Mouse (Mus musculus): ENCODE results near the gene Lmod1. TPM values are rescaled to one million over a fixed set of nuclear protein-coding genes. Genes with fewer than 3 reads are reported as not detected.

Gene Lmod1
- not detected for polyA plus RNA-seq (2017; shearing (Covaris generic))

DNA sequence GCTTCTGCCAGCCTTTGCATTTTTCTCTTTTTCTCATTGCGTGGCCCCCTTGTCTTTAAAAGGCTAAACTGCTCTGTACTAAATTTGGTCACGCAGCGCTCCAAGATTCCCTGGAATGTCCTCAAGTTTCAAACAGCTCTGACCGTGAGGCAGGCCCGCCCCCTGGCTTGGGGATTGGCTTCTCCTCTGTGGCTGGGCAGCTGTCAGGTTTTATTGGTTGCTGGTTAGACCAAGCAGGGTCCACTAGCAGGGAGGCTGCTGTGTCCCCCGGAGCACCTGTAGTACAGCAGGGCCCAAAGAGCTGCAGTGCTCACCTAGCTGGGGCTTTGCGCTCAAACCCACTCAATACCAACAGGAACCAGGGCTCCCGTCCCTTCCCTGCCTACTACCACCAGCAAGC, at the start of gene Lmod1:
TSS of gene Lmod1 (plus strand) at position 237 of the 400 bp plus-strand sequence.

DNA sequence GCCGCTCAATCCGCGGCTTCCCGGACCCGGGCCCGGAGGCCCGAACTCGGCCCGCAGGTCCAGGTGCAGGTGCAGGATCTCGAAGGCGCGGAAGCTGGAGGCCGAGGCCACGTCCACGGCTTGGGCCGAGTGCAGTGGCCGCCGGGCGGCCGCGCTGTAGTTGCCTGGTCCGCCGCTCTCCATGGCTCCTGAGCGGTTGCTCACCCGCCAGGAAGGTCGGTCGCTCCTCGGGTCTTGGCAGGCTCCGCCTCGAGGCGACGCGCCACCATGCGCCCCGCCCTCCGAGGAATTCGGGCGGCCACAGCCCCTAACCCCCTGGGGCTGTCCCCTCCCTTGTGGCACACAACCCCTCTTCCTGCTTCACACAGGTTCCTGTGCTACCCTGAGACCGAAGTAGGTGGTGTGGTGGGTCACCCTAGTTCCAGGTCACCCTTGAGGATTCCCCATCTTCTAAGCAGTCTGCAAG, 40.7 kb upstream of the Lmod1 start, which contains the start of gene Rnpep:
TSS of gene Rnpep (minus strand) at position 259 of the 466 bp plus-strand sequence.

DNA sequence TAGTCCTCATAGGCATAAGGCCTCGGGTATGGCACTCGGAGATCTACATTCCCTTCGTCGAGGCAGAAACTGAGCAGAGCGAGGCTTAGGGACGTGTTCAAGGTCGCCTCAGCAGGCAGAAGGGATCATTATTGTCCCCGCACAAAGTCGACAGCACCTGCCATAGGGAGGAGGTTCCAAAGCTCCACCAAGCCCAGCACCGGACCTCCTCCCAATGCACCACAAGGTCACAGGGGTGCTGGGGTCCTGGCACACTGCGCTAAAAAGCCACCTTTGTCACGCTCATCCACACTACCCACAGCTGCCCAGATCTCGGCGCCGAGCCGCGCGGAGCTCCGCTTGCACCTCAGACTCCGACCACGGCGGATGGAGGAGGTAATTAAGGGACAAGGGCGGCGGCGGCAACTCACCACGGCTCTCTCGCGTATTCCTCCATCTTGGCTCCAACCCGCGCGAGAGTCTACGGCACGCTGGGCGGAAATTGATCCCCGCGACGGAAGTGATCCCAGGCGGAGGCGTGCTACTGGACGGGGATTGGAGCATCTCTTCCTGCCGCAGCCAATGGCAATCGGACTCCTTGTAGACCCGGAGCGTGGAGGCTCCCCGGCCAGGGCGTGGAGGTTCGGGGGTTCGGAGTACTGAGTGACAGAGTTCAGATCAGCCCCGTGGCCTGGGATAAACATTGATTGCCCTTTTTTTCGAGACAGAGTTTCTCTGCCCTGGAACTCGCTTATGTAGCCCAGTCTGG, 11.1 kb upstream of the Lmod1 start, which contains the start of gene Timm17a:
TSS of gene Timm17a (minus strand) at position 495 of the 748 bp plus-strand sequence.

DNA sequence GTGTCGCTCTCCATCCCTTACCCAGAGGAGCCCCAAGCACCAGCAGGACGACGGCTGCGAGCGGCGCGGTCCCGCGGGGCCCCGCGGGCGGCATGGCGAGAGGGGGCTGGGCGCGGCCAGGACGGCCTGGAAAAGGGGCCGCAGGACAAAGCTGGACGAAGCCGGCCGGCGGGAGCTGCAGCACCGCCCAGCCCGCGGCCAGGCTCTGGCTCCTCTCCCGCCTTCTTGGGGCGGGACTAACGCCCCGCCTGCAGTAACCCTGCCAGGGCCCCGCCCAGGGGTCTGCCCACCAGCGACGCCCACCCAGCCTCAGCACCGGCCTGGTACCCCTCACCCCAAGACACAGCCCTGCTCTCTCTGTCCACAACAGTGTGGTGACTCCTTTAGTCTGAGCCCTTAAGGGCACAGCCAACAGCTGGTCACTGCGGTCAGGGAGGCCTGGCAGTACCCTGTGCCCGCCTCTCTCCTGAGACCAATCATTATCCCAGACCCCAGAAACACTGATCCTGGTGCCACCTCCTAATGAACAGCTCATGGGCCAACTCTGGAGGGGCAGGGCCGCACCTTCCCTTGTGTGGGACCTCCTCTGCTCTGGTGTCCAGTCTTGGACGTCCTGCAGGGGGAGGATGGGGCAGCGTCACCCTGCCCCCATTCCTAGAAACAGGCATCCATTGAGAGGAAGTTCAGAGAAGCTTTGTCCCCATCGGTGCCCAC, 50.4 kb downstream of the Lmod1 start, which contains the start of gene Shisa4:
TSS of gene Shisa4 (minus strand) at position 370 of the 714 bp plus-strand sequence.

Other genes starting within 250 kb of the Lmod1 start
- 0.12 TPM for gene Lgr6, start 219.5 kb upstream of the Lmod1 start, polyA plus RNA-seq (2017; shearing (Covaris generic))
- 227 TPM for gene Ptpn7, start 192.1 kb upstream of the Lmod1 start, polyA plus RNA-seq (2017; shearing (Covaris generic))
- 71.2 TPM for gene Arl8a, start 178.0 kb upstream of the Lmod1 start, polyA plus RNA-seq (2017; shearing (Covaris generic))
- gene Gpr37l1, start 157.1 kb upstream of the Lmod1 start, polyA plus RNA-seq (2017; shearing (Covaris generic)): 0.11 TPM
- gene Elf3, start 66.2 kb upstream of the Lmod1 start, polyA plus RNA-seq (2017; shearing (Covaris generic)): not detected
- 92.4 TPM for gene Rnpep, start 40.7 kb upstream of the Lmod1 start, polyA plus RNA-seq (2017; shearing (Covaris generic))
- gene Timm17a, start 11.0 kb upstream of the Lmod1 start, polyA plus RNA-seq (2017; shearing (Covaris generic)): 117 TPM
- 0.34 TPM for gene Shisa4, start 50.4 kb downstream of the Lmod1 start, polyA plus RNA-seq (2017; shearing (Covaris generic))
- gene Ipo9, start 105.7 kb downstream of the Lmod1 start, polyA plus RNA-seq (2017; shearing (Covaris generic)): 57.8 TPM

Data from CD4-positive, CD25-positive, alpha-beta regulatory T cell (primary cell).